Comparison of ENCODE assay signal across 29 mouse cellular contexts in the genomic region with DNA sequence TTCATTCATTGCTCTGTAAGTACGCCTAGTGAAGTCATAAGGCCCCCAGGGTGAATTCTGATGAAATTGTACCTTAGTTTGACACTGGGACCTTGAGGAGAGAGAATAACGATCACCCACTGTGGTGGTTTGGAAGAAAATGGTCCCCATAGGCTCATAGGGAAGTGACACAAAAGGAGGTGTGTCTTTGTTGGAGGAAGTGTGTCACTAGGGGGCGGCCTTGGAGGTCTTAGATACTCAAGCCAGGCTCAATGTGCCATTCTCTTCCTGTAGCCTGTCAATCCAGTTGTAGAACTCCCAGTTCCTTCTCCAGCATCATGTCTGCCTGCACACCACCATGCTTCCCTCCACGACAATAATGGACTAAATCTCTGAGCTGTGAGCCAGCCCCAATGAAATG. TPM values are rescaled to one million over a fixed set of nuclear protein-coding genes. Genes with fewer than 3 reads are reported as not detected.
"Had no signal": no experiment of that assay in that cellular context is flagged by ENCODE, and none has a peak within 500 bp of the region (broad histone marks: within the 10 kb centered on the region; RNA-seq: fewer than 3 reads in every experiment).

No protein-coding gene starts in this region.

- H3K4me1 ChIP-seq: limb, embryonic 10.5 days; limb, embryonic 12.5 days; limb, embryonic 13.5 days; liver, embryonic 12.5 days; liver, embryonic 13.5 days; liver, embryonic 15.5 days; midbrain, embryonic 10.5 days; midbrain, embryonic 12.5 days; midbrain, embryonic 13.5 days; midbrain, embryonic 15.5 days; neural tube, embryonic 12.5 days; neural tube, embryonic 13.5 days had no signal

- H3K27ac ChIP-seq: limb, embryonic 10.5 days; limb, embryonic 12.5 days; limb, embryonic 13.5 days; limb, embryonic 15.5 days; liver, embryonic 12.5 days; liver, embryonic 13.5 days; liver, embryonic 14.5 days; liver, embryonic 15.5 days; lung, embryonic 15.5 days; macrophage; midbrain, embryonic 10.5 days; midbrain, embryonic 12.5 days; midbrain, embryonic 13.5 days; midbrain, embryonic 15.5 days; neural tube, embryonic 12.5 days; neural tube, embryonic 13.5 days had no signal

- H3K36me3 ChIP-seq: limb, embryonic 10.5 days; limb, embryonic 12.5 days; limb, embryonic 13.5 days; limb, embryonic 15.5 days; liver, embryonic 12.5 days; liver, embryonic 13.5 days; liver, embryonic 15.5 days; lung, embryonic 15.5 days; midbrain, embryonic 10.5 days; midbrain, embryonic 12.5 days; midbrain, embryonic 13.5 days; midbrain, embryonic 15.5 days; neural tube, embryonic 12.5 days; neural tube, embryonic 13.5 days had no signal

- H3K4me3 ChIP-seq: limb, embryonic 10.5 days; limb, embryonic 12.5 days; limb, embryonic 13.5 days; limb, embryonic 15.5 days; liver, embryonic 12.5 days; liver, embryonic 13.5 days; liver, embryonic 15.5 days; lung, embryonic 15.5 days; megakaryocyte, embryonic 14.5 days; midbrain, embryonic 10.5 days; midbrain, embryonic 12.5 days; midbrain, embryonic 13.5 days; midbrain, embryonic 15.5 days; myocyte; neural tube, embryonic 12.5 days; neural tube, embryonic 13.5 days had no signal

- H3K27me3 ChIP-seq: limb, embryonic 12.5 days; limb, embryonic 13.5 days; limb, embryonic 15.5 days; liver, embryonic 12.5 days; liver, embryonic 13.5 days; liver, embryonic 15.5 days; lung, embryonic 15.5 days; midbrain, embryonic 12.5 days; midbrain, embryonic 13.5 days; midbrain, embryonic 15.5 days; neural tube, embryonic 12.5 days; neural tube, embryonic 13.5 days had no signal

- H3K9me3 ChIP-seq: limb, embryonic 10.5 days; limb, embryonic 13.5 days; limb, embryonic 15.5 days; liver, embryonic 12.5 days; liver, embryonic 13.5 days; liver, embryonic 15.5 days; lung, embryonic 15.5 days; midbrain, embryonic 12.5 days; midbrain, embryonic 13.5 days; midbrain, embryonic 15.5 days; neural tube, embryonic 13.5 days had no signal

- DNase-seq: left cerebral cortex, postnatal 4 days; liver; liver, embryonic 13.5 days; liver, postnatal 0 days; lung, adult 18-20 months; lung, adult 2 months; lung, embryonic 14.5 days; lung, postnatal 10 days; lung, postnatal 14 days; lung, postnatal 36 days; lung, postnatal 4 days; midbrain, embryonic 14.5 days had no signal

RNA-seq across cellular contexts. Expression of a gene that starts 34.7 kb away (rescaled TPM):
- polyA plus RNA-seq: macrophage had no signal
